Mouse (Mus musculus): Measurements from ENCODE around the gene Zfp217. TPM values are rescaled to one million over a fixed set of nuclear protein-coding genes. Genes with fewer than 3 reads are reported as not detected.
A peak's percentile ranks its signal among the peaks of the same experiment; 100 is the strongest.

Zfp217 gene
- 17.7 and 21.6 TPM in 2 replicates for polyA plus RNA-seq (2012)

DNA sequence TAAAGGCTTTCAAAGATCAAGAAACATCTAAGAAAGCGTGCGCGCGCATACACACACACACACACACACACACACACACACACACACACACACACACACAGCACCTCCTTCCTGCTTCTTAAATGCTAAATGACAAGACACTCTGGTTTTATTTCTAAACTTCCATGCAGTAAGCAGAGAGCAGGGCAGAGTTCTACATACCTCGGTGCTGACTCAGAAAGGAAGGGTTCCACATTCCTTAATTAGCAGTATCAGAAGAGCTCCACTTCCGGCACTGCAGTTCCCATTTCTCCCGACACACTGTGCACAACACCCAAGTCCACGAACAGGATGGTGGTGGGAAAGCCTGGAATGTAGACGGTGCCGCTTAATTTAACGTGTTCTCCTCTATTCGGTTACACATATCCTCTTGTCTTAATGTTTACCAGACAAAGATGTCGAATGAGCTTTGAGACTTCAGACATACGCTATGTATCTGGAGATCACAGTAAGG lies at the start of gene Zfp217:
Gene Zfp217, minus strand, starts transcription at position 443 of the 493 bp plus-strand sequence.
- TF ChIP-seq GATA1 (IDR thresholded peaks at IDR 0.05; ENCODE audit: low read length): no peak

DNA sequence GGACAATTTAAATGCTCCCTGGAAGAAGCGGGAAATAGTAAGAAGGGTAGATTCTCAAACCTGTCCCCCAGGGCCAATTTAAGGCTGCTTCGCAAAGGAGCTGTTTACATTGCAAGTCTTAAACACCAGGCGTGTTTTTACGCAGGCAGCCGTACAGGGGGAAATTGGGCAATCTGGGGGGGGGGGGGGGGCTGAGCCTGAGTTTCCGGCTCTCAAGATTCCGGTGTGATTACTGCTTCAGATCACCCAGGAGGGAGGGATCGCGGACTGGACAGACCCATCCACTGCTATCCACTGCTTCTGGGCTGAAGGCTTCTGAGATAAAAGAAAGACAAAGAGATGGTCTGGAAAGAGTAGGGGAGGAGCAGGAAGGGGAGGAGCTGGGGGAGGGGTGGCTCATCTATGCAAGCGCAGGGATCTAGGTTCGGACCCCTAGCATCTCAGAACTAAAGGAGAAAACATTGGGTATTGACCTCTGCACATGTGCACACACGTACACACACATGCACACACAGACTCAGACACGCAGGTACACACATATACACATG lies 47.7 kb upstream of the Zfp217 start:
- TF ChIP-seq GATA1 (IDR thresholded peaks at IDR 0.05; ENCODE audit: low read length): no peak

GRCm38 (mm10) chr2:170194845-170195244 lies 46.9 kb upstream of the Zfp217 start:
- TF ChIP-seq GATA1 (IDR thresholded peaks at IDR 0.05; ENCODE audit: low read length): no peak

DNA sequence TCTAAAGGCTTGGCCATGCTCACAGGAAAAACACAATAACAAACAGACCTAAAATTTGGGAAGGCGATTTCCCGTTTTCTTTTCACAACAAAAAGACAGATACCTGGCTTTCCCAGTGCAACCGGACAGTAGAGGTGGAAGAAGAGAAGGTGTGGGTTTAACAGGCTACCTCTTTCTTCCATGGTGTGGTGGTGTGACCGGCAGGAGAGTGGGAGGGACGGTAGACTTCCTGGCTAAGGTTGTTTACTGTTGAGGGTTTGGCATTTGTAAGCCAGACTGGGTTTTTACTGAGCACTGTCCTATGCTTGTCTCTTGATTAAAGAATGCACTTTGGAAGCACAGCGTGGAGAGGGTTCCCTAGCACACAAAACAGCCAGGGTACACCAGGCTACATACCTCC lies 45.9 kb upstream of the Zfp217 start:
- no peak for TF ChIP-seq GATA1 (IDR thresholded peaks at IDR 0.05; ENCODE audit: low read length)

GRCm38 (mm10) chr2:170193211-170193610 lies 45.3 kb upstream of the Zfp217 start:
- no peak for TF ChIP-seq GATA1 (IDR thresholded peaks at IDR 0.05; ENCODE audit: low read length)

DNA sequence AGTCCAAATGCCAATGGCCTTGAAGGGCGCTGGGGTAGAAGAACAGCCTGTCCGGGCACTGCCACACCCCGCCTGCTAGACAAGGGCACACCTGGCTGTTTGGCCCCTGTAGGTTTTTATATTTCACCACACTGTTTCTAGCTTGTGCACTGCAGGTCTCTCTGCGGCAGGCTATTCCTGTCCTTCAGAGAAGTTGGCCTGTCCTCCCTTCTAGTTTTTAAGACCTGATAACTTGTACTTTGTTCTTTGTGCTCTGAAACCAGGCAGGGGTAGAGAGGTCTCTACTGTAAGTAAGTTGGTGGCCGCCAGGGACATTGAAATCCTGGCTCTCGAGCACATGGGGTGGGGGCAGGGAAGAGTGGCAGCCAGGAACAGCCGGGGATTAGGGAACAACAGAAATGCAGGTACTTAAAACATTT lies 44.8 kb upstream of the Zfp217 start:
- TF ChIP-seq GATA1 (IDR thresholded peaks at IDR 0.05; ENCODE audit: low read length): no peak

DNA sequence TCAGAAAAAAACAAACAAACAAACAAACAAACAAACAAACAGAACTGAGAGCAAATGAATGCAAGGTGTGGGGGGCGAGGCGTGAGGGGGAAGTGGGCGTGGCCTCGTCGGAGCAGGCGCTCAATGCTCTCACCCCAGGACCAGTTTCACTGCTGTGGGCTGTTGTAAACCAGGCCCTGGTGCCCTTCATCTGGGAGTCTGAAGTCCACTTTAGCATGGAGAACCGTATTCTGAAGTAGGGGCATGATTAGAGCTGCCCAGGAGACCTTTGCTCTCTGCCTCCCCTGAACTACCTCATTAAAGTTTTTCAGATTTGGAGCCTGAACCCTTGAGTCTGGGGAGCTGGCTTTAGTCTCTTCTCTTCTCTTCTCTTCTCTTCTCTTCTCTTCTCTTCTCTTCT lies 40.8 kb upstream of the Zfp217 start:
- TF ChIP-seq GATA1 (IDR thresholded peaks at IDR 0.05; ENCODE audit: low read length): no peak

DNA sequence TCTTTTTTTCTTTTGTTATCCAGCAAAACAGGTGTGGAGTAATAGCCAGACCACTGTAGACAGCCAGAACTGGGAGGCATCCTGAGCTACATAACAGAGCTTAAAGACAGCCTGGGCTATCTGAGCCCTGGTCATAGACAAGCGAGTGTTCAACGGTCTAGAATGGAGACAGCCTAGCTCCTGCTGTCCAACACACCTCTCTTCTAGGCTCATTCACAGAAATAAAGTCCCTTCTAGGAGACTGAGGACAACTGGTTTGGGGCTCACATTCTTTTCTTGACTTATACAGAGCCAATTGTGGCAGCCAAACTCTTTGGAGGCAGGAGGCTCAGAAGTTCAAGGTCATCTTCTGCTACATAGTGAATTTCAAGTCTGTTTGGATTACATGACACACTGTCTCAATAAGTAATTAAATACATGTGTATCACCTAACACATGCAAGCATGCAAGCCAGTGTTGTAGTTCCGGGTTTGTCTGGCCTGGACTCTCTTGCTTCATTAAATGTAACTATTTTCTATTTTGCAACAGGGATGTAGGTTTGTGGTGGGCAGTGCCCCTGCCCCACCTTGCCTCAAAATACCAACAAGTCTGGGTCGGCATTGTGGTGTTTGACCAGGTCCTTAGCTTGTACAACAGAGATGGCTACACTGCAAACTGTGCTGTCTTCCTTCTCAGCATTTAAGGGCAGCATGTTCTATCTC lies 37.4 kb upstream of the Zfp217 start:
- no peak for TF ChIP-seq GATA1 (IDR thresholded peaks at IDR 0.05; ENCODE audit: low read length)

DNA sequence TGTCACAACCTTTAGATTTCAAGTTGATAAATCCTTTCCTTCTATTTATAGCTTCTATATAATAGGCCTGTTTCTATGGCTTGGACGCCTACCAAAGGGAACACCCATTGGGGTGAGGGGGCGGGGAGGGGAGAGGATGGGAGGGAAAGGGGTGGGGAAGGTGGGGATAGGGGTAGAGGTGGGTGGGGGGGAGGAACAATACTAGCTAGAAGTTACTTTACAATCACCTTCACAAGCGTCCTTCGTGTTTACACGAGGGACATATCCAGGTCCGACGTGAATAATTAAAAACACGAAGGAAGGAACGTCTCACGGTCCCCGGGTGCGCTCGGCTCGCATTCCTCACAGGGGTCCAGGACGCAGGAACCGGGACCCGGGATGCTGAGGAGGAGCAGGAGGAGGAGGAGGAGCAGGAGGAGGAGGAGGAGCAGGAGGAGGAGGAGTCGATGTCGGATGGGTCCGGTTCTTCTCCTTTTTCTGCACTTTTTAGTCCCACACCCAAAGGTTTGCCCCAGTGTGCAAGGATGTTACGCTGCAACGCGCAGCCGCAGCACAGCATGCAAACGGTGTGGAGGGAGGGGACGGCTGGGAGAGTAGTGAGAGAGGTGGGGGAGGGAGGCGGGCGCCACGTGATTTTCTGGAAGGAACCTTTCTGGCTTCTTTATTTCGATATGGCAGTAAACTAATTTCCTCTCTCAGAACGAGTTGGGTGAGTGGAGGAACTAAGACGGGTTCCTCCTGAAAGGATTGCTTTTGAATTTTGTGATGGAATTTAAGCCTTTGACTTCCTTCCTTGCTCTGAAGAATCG lies 36.5 kb upstream of the Zfp217 start:
- TF ChIP-seq GATA1 (IDR thresholded peaks at IDR 0.05; ENCODE audit: low read length): no peak

DNA sequence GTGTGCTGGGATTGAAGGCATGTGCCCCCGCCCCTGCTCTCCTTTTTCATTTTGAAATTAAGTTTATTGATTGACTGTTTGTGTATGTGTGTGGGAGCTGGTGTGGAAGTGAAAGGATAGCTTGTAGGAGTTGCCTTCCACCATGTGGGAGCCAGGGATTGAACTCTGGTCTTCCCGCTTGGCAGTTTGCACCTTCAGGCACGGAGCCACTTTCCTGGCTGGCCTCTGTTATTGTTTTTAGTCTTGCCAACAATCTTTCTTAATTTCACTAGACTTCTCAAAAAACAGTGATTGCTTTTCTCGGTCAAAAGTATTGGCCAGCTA lies 35.9 kb upstream of the Zfp217 start:
- no peak for TF ChIP-seq GATA1 (IDR thresholded peaks at IDR 0.05; ENCODE audit: low read length)

GRCm38 (mm10) chr2:170181862-170182261 lies 34.0 kb upstream of the Zfp217 start:
- no peak for TF ChIP-seq GATA1 (IDR thresholded peaks at IDR 0.05; ENCODE audit: low read length)

DNA sequence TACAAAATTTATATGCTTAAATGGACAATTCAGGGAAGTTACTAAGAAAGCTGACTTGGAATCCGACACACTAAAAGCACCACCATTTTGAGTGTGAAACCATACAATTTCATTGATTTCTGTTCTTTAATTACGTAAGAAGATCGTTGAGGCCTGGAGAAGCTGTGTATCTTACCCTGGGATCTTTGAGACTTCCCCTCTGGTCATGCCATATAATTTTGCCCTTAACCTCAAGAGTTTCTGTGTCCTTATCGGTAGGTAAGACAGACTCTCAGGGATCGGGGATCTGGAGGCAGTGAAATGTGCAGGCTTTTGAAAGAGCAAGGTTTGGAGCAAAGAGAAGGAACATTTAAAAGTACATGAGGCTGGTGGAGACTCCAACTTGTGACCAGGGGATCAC lies 31.4 kb upstream of the Zfp217 start:
- TF ChIP-seq GATA1 (IDR thresholded peaks at IDR 0.05; ENCODE audit: low read length): peak; percentile 31

- no peak for TF ChIP-seq GATA1 (IDR thresholded peaks at IDR 0.05; ENCODE audit: low read length)
These were observed 29.4 kb upstream of the Zfp217 start for GRCm38 (mm10) chr2:170177323-170177722.

- TF ChIP-seq GATA1 (IDR thresholded peaks at IDR 0.05; ENCODE audit: low read length): no peak
These were observed 28.5 kb upstream of the Zfp217 start for GRCm38 (mm10) chr2:170176284-170176926.

DNA sequence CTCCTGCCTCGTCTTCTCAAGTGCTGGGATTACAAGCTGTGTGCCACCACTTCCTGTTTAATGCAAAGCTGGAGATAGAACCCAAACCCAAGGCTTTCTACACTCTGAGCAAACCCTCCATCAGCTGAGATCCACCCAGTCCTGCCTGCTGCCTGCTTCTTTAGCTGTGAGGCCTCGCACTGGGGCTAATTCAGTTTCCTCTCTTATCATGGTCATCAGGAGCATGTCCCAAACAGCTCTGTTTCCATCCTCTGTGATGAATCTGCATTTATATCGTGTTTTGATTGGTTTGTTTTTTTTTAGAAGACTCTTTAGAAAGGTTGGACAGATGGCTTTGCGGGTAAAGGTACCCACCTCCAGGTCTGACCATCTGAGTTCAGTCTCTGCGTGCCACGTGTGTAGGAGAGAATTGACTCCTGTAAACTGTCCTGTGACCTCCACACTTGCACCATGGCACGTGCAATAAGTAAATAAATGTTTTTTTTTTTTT lies 27.8 kb upstream of the Zfp217 start:
- TF ChIP-seq GATA1 (IDR thresholded peaks at IDR 0.05; ENCODE audit: low read length): no peak

GRCm38 (mm10) chr2:170175190-170175589 lies 27.3 kb upstream of the Zfp217 start:
- TF ChIP-seq GATA1 (IDR thresholded peaks at IDR 0.05; ENCODE audit: low read length): no peak

Measured in G1E-ER4 (cell line).